Mouse (Mus musculus) neural tube, embryonic 14.5 days (tissue): ENCODE data around the gene Zfand5. TPM values are rescaled to one million over a fixed set of nuclear protein-coding genes. Genes with fewer than 3 reads are reported as not detected.
"Not testable (repeated sequence)": the region's sequence is repeated elsewhere in the genome, so short reads cannot be mapped to it uniquely, and the experiment has no call there.

Source experiments
- ATAC-seq: fragments of 200-750 bp; cut with Nextera tagmentation; 2 replicates; pipeline ENCODE4 v1.8.0; 2017; ENCODE audit warnings: low read depth, mild to moderate bottlenecking, moderate TSS enrichment, moderate library complexity
- H3K27ac ChIP-seq: fragments of 300-500 bp; sonication (generic); 2 replicates; pipeline ENCODE4 v1.5.1; 2014; ENCODE audit warnings: low read depth, mild to moderate bottlenecking, control low read depth, low read length, moderate library complexity, mixed read lengths
- H3K27me3 ChIP-seq: fragments of 300-500 bp; sonication (generic); 2 replicates; pipeline ENCODE4 v1.6.1; 2014; ENCODE audit warnings: low read length; ENCODE audit not compliant: control insufficient read depth, insufficient read depth
- H3K36me3 ChIP-seq: fragments of 300-500 bp; sonication (generic); 2 replicates; pipeline ENCODE4 v1.6.1; 2014; ENCODE audit warnings: low read length, mixed read lengths; ENCODE audit not compliant: control insufficient read depth, insufficient read depth
- H3K4me1 ChIP-seq: fragments of 300-500 bp; sonication (generic); 2 replicates; pipeline ENCODE4 v1.6.1; 2014; ENCODE audit warnings: low read length; ENCODE audit not compliant: control insufficient read depth, insufficient read depth
- H3K4me2 ChIP-seq: fragments of 300-500 bp; sonication (generic); 2 replicates; pipeline ENCODE4 v1.6.1; 2014; ENCODE audit warnings: mild to moderate bottlenecking, low read depth, low read length, control low read depth
- H3K4me3 ChIP-seq: fragments of 300-500 bp; sonication (generic); 2 replicates; pipeline ENCODE4 v1.5.1; 2014; ENCODE audit warnings: low read depth, low read length, control low read depth, mixed read lengths
- H3K9ac ChIP-seq: fragments of 300-500 bp; sonication (generic); replicated peaks from 2 replicates; pipeline ENCODE4 v1.6.1; 2014; ENCODE audit warnings: low read depth, mild to moderate bottlenecking, control low read depth, low read length, mixed read lengths
- H3K9me3 ChIP-seq: fragments of 300-500 bp; sonication (generic); 2 replicates; pipeline ENCODE4 v1.6.1; 2016; ENCODE audit warnings: low read length; ENCODE audit not compliant: control insufficient read depth
- WGBS: fragments of 180-500 bp; shearing (Covaris S2); extraction: QIAGEN DNeasy Blood & Tissue Kit; methylation state at CpG from one replicate; pipeline ENCODE4 v1.1.7; 2014; 5-methylcytosine and 5-hydroxymethylcytosine counted together
- polyA plus RNA-seq: library from polyadenylated mRNA; unstranded; fragments of >200 nt; fragmentation: Nextera tagmentation; extraction: Ambion mirVana; gene quantifications from 2 replicates; pipeline ENCODE4 v1.2.1, GENCODE M21; 2014

Zfand5 gene
- polyA plus RNA-seq, 1 experiment from 2014 or later, result 202 TPM

DNA sequence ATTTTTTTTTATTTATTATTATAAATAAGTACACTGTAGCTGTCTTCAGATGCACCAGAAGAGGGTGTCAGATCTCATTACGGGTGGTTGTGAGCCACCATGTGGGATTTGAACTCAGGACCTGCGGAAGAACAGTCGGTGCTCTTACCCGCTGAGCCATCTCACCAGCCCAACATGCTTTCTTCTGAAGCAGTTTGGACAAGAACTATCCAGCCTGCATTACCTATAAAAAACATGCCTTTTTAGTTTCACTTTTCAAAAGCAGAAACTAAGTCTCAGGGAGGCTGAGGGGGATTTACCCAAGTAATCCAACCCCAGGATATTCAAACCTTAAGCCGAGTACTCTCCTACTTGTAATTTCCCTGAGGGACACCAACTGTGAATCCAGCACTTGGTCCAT lies 38.3 kb downstream of the Zfand5 start:
- H3K4me1 ChIP-seq, H3K4me2 ChIP-seq, H3K27ac ChIP-seq, H3K4me3 ChIP-seq, H3K9ac ChIP-seq, H3K27me3 ChIP-seq, ATAC-seq, H3K9me3 ChIP-seq, H3K36me3 ChIP-seq: not testable (repeated sequence)
- WGBS, result 96% methylated on average over 5 of the region's 5 CpGs

GRCm38 (mm10) chr19:21315701-21316100 lies 43.6 kb downstream of the Zfand5 start:
- no peaks in the 10 kb centered on the region for H3K9me3 ChIP-seq
- no peak for ATAC-seq
- no peaks in the 10 kb centered on the region for H3K36me3 ChIP-seq
- H3K27ac ChIP-seq, result no peak overlapping the region
- H3K9ac ChIP-seq, result no peak overlapping the region
- WGBS, result 82% methylated on average over 3 of the region's 3 CpGs
- no peak overlapping the region for H3K4me3 ChIP-seq
- H3K4me2 ChIP-seq, result no peak overlapping the region
- no peaks in the 10 kb centered on the region for H3K4me1 ChIP-seq
- H3K27me3 ChIP-seq, result no peaks in the 10 kb centered on the region

GRCm38 (mm10) chr19:21319618-21320017 lies 47.5 kb downstream of the Zfand5 start:
- ATAC-seq, result no peak
- H3K27me3 ChIP-seq, result no peaks in the 10 kb centered on the region
- 92% methylated on average over 1 of the region's 1 CpGs for WGBS
- H3K9ac ChIP-seq, result no peak overlapping the region
- H3K4me2 ChIP-seq, result no peak overlapping the region
- no peaks in the 10 kb centered on the region for H3K36me3 ChIP-seq
- H3K4me3 ChIP-seq, result no peak overlapping the region
- H3K4me1 ChIP-seq, result no peaks in the 10 kb centered on the region
- no peak overlapping the region for H3K27ac ChIP-seq
- no peaks in the 10 kb centered on the region for H3K9me3 ChIP-seq

- H3K4me2 ChIP-seq, result no peak overlapping the region
- no peaks in the 10 kb centered on the region for H3K9me3 ChIP-seq
- no peaks in the 10 kb centered on the region for H3K27me3 ChIP-seq
- no peaks in the 10 kb centered on the region for H3K36me3 ChIP-seq
- no peak for ATAC-seq
- H3K9ac ChIP-seq, result no peak overlapping the region
- 88% methylated on average over 3 of the region's 3 CpGs for WGBS
- no peaks in the 10 kb centered on the region for H3K4me1 ChIP-seq
- H3K27ac ChIP-seq, result no peak overlapping the region
- no peak overlapping the region for H3K4me3 ChIP-seq
Observed at GRCm38 (mm10) chr19:21325333-21325732, 53.3 kb downstream of the Zfand5 start.

DNA sequence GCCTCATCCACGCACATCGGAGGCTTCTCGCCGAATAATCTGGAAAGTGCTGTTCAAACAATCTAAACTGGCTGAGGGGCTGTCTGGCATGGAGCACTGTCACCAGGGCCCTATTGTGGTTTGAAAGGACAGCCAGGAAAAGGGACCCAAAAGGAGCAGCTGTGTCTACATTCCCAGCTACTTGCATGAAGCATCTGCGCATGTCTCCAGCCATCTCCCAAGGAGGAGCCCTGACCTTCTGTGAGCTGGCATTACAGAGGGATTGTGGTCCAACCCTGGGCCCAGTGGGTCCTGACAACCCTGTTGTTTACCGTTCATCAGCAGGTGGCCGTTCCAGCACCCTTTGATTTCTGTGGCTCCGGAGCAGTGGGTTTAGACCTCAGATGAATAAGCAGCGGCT lies 56.9 kb downstream of the Zfand5 start:
- Histone ChIP-seq H3K36me3 (no peaks in the 10 kb centered on the region), H3K27me3 (no peaks in the 10 kb centered on the region), H3K4me3 (no peak overlapping the region), H3K4me2 (no peak overlapping the region), H3K9me3 (no peaks in the 10 kb centered on the region), H3K4me1 (no peaks in the 10 kb centered on the region), H3K9ac (no peak overlapping the region), H3K27ac (no peak overlapping the region)
- ATAC-seq, result no peak
- 68% methylated on average over 9 of the region's 9 CpGs for WGBS

DNA sequence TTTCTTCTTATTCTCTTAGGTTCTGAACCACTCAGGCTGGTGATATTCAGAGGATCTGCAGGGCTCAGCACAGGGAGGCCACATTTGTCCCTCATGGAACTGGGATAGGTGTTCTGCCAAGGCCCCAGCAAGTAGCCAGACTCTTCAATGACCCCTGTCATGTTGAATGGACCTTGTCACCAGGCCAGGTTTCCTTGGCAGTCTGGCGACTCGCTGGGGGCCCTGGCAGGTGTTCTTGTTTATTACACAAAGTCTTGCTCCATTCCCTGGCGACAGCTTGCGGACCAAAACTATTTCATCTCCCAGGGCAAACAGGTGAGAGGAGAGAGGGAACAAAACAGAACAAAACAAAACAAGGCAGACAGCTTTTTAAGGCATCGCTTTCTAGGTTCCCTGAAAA lies 57.7 kb downstream of the Zfand5 start:
- Histone ChIP-seq H3K9ac (no peak overlapping the region), H3K36me3 (no peaks in the 10 kb centered on the region), H3K4me2 (no peak overlapping the region), H3K27ac (no peak overlapping the region), H3K4me3 (no peak overlapping the region), H3K4me1 (no peaks in the 10 kb centered on the region), H3K9me3 (no peaks in the 10 kb centered on the region), H3K27me3 (no peaks in the 10 kb centered on the region)
- WGBS, result 61% methylated on average over 5 of the region's 5 CpGs
- ATAC-seq, result no peak

DNA sequence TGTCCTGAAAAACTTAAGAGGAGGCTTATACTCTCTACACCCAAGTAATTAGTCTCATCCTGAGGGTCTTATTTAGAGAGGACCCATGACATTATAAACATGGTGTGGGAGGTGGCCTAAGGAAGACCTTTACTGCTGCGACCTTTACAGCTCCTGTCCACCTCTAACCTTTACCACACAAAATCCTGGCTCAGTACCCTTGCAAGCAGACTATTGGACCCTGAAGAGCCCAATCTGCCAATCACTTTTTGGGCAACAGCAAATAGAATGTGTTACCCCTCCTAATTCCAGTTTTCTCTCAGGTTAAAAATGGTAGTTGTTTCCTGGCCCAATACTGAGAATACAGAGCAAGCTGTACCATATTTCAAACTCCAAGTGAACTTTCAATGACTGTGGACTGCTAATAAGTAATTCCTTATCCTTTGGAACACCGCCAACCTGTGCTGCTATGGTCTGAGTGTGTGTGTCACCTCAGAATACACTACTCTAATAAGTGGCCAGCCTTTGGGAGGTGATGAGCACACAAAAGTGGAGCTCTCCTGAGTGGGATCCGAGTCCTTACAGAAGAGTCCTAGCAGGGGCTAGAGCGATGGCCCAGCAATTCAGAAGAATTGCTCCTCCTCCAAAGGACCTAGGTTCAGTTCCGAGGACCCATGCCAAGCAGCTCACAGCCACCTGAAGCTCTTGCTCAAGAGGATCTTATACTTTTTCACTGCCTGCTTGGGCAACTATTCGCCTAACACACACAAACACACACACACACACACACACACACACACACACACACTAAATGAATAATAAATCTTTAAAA lies 58.4 kb downstream of the Zfand5 start:
- no peak overlapping the region for H3K4me2 ChIP-seq
- no peak overlapping the region for H3K4me3 ChIP-seq
- no peak overlapping the region for H3K9ac ChIP-seq
- no peak for ATAC-seq
- no peaks in the 10 kb centered on the region for H3K9me3 ChIP-seq
- WGBS, result 91% methylated on average over 6 of the region's 6 CpGs
- H3K36me3 ChIP-seq, result no peaks in the 10 kb centered on the region
- no peak overlapping the region for H3K27ac ChIP-seq
- no peaks in the 10 kb centered on the region for H3K27me3 ChIP-seq
- no peaks in the 10 kb centered on the region for H3K4me1 ChIP-seq

- ATAC-seq, result no peak
- WGBS, result 85% methylated on average over 11 of the region's 11 CpGs
- Histone ChIP-seq H3K4me2 (no peak overlapping the region), H3K4me1 (no peaks in the 10 kb centered on the region), H3K9me3 (no peaks in the 10 kb centered on the region), H3K27ac (no peak overlapping the region), H3K9ac (no peak overlapping the region), H3K36me3 (no peaks in the 10 kb centered on the region), H3K4me3 (no peak overlapping the region), H3K27me3 (no peaks in the 10 kb centered on the region)
Observed at GRCm38 (mm10) chr19:21331621-21332155, 59.6 kb downstream of the Zfand5 start.
